Mouse (Mus musculus): ENCODE results near the gene Leap2. TPM values are rescaled to one million over a fixed set of nuclear protein-coding genes. Genes with fewer than 3 reads are reported as not detected.
A peak's percentile ranks its signal among the peaks of the same experiment; 100 is the strongest.

Leap2 gene
- polyA plus RNA-seq, 1 experiment from 2014 or later = not detected

DNA sequence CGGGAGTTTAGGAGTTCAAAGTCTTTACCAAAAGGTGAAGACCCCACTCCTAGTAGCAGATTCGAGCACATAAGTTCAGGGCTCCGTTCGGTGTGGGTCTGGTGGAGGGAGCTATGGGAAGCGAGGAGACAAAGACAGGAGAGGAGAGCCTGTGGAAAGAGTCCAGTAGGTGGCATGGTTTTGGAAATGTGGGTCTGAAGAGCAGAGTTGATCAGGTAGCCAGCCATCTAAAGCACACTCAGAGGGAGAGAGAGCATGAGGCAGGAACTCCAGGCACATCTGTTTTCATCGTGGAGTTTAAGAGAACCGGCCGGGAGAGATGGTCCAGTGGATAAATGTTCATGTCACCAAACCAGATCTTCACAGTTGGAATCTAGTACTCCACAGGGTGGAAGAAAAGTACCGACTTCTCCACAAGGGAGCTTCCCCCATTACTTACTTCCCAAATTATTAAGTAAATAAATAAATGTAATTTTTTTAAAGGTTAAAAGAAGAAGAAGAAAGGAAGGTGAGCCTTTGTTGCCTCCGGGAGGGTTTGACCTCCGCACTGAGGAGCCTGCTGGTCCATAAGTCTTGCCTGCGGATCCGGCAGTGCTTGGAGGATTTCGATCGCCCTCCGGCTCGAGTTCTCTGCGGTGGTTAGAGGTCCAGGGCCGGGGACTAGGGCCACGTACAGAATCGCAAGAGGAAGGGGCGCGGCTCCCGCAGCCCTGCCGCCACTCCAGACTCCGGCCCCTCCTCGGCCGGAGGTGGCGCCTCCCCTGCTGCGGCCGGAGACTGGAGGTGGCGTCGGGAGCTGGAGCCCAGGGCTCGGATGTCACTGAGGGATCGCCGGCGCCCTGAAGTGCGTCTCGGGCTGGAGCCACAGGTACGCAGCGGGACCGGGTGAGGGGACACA, 33.8 kb upstream of the Leap2 start, which contains the start of the genes Gm10447 and Shroom1:
Gene Gm10447, minus strand, starts transcription at position 637 of the 898 bp plus-strand sequence.
Gene Shroom1, plus strand, starts transcription at position 732 of the 898 bp plus-strand sequence.
- peaks cover 10% of the 10 kb centered on the region for H3K4me1 ChIP-seq (replicated peaks)
- H3K4me3 ChIP-seq = peak within 1 kb of the TSS; percentile 37
- H3K9me3 ChIP-seq = no peaks in the 10 kb centered on the region
- H3K36me3 ChIP-seq = no peaks in the 10 kb centered on the region
- peak; percentile 61 for ATAC-seq (ENCODE audit: low read depth)
- peaks cover 78% of the 10 kb centered on the region for H3K27me3 ChIP-seq
- H3K4me2 ChIP-seq = peak within 1 kb of the TSS; percentile 65
- H3K27ac ChIP-seq (replicated peaks) = no peak within 1 kb of the TSS
- 4% methylated on average over 42 of the region's 42 CpGs for WGBS
- H3K9ac ChIP-seq = peak within 1 kb of the TSS; percentile 68

DNA sequence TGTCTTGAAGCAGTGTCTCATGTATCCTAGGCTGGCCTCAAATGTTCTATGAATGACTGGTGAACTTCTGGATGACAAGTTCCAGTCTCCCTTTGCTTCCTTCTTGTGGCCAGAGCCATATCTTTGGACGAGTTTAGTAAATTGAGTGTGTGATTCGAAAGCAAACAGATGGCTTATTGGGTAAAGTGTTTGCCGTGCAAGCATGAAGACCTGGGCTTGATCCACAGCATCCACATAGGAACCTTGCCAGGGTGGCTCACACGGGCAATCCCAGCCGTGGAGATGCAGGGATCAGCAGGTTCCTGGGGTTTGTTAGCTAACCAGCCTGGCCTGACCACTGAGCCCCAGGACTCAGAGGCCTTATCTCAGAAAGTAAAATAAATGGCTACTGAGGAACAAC, 30.1 kb upstream of the Leap2 start:
- 87% methylated on average over 5 of the region's 5 CpGs for WGBS
- no peak overlapping the region for H3K4me2 ChIP-seq
- no peak overlapping the region for H3K4me3 ChIP-seq
- no peak overlapping the region for H3K9ac ChIP-seq
- no peak overlapping the region for H3K27ac ChIP-seq (replicated peaks)
- ATAC-seq (ENCODE audit: low read depth) = no peak
- no peaks in the 10 kb centered on the region for H3K9me3 ChIP-seq
- no peaks in the 10 kb centered on the region for H3K36me3 ChIP-seq
- H3K4me1 ChIP-seq (replicated peaks) = peaks cover 10% of the 10 kb centered on the region
- peaks cover 41% of the 10 kb centered on the region for H3K27me3 ChIP-seq

DNA sequence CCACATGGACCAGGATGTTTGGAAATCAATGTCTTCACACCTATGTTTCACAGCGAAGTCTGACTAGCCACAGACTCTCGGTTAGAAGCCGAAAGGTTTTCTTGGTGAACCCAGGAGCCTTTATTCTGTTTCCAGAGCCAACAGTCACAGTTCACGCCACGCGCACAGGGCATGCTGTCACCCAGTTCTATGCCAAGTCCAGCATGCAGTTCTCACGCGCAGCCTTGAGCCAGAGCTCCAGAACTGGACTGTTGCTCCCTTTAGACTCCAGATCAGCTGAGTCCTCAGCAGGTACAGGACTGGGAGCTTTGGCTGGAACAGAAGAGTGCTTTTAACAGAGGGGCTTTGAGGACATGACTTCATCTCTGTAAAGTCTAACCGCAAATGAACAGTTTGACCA, 29.4 kb upstream of the Leap2 start:
- ATAC-seq (ENCODE audit: low read depth) = no peak
- no peaks in the 10 kb centered on the region for H3K9me3 ChIP-seq
- WGBS = 95% methylated on average over 9 of the region's 9 CpGs

DNA sequence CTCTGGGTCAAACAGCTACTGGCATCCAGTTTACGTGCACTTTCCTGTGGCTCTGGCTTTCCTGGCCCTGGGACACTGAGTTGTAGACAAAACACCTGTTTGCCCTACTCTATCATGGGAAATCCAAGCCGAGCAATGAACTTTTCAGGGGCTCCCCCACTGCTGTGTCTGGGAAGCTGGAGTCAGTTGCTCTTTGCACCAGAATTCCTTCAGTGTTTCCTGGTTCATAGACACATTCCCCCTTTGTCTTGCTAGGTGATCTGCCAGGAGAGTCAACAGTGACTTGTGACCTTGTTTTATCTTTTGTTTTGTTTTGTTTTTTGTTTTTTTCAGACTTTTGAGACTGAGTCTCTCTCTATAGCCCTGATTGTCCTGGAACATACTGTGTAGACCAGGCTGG, 28.4 kb upstream of the Leap2 start:
- no peak overlapping the region for H3K4me2 ChIP-seq
- H3K4me1 ChIP-seq (replicated peaks) = no peaks in the 10 kb centered on the region
- no peaks in the 10 kb centered on the region for H3K36me3 ChIP-seq
- H3K9me3 ChIP-seq = no peaks in the 10 kb centered on the region
- no peak for ATAC-seq (ENCODE audit: low read depth)
- no peak overlapping the region for H3K9ac ChIP-seq
- H3K27me3 ChIP-seq = peaks cover 24% of the 10 kb centered on the region
- 75% methylated on average over 2 of the region's 2 CpGs for WGBS
- no peak overlapping the region for H3K27ac ChIP-seq (replicated peaks)
- no peak overlapping the region for H3K4me3 ChIP-seq

More for the DNA sequence above, 29.4 kb upstream of the Leap2 start:
- H3K27ac ChIP-seq (replicated peaks) = no peak overlapping the region
- no peak overlapping the region for H3K4me3 ChIP-seq
- peaks cover 34% of the 10 kb centered on the region for H3K27me3 ChIP-seq
- no peak overlapping the region for H3K9ac ChIP-seq
- no peak overlapping the region for H3K4me2 ChIP-seq
- H3K36me3 ChIP-seq = no peaks in the 10 kb centered on the region
- peaks cover 9% of the 10 kb centered on the region for H3K4me1 ChIP-seq (replicated peaks)

DNA sequence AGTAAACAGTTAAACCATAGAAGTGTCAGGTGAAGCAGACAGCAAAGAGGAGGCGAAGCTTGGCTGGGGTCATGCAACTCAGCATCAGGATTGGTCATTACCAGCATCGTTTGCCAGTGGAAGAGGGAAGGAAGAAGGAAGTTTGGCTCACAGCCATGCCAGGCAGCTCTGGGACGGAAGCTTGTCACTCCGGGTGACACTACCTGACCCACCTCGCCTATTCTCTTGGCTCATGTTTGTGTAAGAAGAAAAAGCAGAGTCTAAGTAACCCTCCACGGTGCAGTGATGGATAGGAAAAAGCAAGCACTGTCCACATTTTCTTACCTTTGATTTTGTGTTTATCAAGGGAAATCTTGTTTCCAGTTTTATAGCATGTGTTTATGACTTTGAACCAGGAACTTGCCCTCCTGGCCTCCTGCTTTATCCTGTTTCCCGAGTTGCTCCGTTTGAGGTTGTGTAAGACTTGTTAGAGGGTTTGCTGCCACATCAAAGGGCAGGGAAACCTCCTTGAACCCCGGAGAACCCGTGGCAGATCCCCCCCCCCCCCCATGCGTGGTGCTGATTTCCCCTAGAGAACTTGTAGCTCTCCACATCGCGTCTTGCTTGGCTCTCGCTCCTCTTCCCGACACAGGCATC, 27.2 kb upstream of the Leap2 start:
- H3K9ac ChIP-seq = no peak overlapping the region
- no peak for ATAC-seq (ENCODE audit: low read depth)
- H3K9me3 ChIP-seq = no peaks in the 10 kb centered on the region
- no peaks in the 10 kb centered on the region for H3K36me3 ChIP-seq
- peaks cover 12% of the 10 kb centered on the region for H3K27me3 ChIP-seq
- no peak overlapping the region for H3K4me2 ChIP-seq
- WGBS = 66% methylated on average over 15 of the region's 15 CpGs
- H3K27ac ChIP-seq (replicated peaks) = no peak overlapping the region
- no peaks in the 10 kb centered on the region for H3K4me1 ChIP-seq (replicated peaks)
- no peak overlapping the region for H3K4me3 ChIP-seq

DNA sequence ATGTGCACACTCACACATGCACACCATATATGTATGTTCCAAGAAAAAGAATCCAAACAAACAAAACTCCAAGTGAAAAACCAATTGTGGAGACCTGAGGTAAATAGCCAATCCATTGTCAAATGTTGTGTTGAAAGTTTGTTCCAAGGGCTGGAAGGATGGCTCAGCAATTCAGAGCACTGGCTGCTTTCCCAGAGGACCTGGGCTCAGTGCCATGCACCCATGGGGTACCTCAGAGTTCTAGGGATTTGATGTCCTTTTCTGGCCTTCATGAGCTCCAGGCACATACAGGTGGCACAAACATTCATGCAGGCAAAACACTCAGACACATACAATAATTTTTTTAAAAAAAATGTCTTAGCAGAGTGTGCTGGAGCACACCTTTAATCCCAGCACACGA, 25.6 kb upstream of the Leap2 start:
- Histone ChIP-seq H3K9me3 (no peaks in the 10 kb centered on the region), H3K36me3 (no peaks in the 10 kb centered on the region), H3K4me1 (replicated peaks) (no peaks in the 10 kb centered on the region), H3K4me2 (no peak overlapping the region), H3K27me3 (0 out of 2 replicates have a peak, but pooled peaks cover 5% of the 10 kb centered on the region), H3K9ac (no peak overlapping the region), H3K4me3 (no peak overlapping the region), H3K27ac (replicated peaks) (no peak overlapping the region)
- ATAC-seq (ENCODE audit: low read depth) = no peak
- WGBS = 87% methylated on average over 1 of the region's 1 CpGs

DNA sequence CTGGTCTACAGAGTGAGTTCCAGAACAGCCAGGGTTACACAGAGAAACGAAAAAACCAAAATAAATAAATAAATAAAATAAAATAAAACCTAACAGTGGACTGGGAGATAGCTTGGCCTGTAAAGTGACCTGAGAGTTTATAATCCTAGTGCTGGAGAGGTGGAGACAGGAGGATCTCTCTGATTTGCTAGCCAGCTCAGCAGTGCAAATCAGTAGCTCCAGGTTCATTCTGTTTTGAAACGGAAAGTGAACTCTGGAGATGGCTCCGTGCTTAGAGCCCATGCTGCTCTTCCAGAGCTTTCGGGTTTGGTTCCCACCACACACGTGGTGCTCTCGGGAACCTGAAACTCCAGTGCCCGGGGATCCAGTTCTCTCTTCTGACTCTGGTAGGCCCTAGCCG, 25.0 kb upstream of the Leap2 start:
- no peak for ATAC-seq (ENCODE audit: low read depth)
- Histone ChIP-seq H3K4me2 (no peak overlapping the region), H3K9ac (no peak overlapping the region), H3K4me3 (no peak overlapping the region), H3K27ac (replicated peaks) (no peak overlapping the region), H3K36me3 (no peaks in the 10 kb centered on the region), H3K9me3 (no peaks in the 10 kb centered on the region), H3K4me1 (replicated peaks) (no peaks in the 10 kb centered on the region), H3K27me3 (0 out of 2 replicates have a peak, but pooled peaks cover 5% of the 10 kb centered on the region)
- 87% methylated on average over 8 of the region's 8 CpGs for WGBS

DNA sequence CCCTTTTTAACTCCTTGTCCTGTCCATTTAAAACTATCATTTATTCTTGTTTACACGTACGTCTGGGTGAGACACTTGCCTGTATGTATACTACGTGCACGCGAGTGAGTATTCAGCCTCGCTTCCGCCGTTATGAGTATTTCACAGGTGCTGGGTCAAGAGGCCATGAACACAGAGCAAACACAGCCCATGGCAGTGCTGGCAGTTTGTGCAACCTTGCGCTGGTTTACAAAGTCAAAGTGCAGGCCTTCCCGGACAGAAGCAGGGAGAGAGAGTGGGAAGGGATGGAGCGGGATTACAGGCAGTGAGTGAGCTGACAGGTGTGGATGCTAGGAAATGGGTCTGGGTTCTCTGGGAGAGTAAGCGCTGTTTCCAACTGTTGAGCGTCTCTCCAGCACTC, 23.2 kb upstream of the Leap2 start:
- ATAC-seq (ENCODE audit: low read depth) = no peak
- no peak overlapping the region for H3K9ac ChIP-seq
- H3K36me3 ChIP-seq = no peaks in the 10 kb centered on the region
- no peaks in the 10 kb centered on the region for H3K27me3 ChIP-seq
- 90% methylated on average over 13 of the region's 13 CpGs for WGBS
- H3K27ac ChIP-seq (replicated peaks) = no peak overlapping the region
- H3K4me3 ChIP-seq = no peak overlapping the region
- H3K4me2 ChIP-seq = no peak overlapping the region
- no peaks in the 10 kb centered on the region for H3K9me3 ChIP-seq
- H3K4me1 ChIP-seq (replicated peaks) = no peaks in the 10 kb centered on the region

DNA sequence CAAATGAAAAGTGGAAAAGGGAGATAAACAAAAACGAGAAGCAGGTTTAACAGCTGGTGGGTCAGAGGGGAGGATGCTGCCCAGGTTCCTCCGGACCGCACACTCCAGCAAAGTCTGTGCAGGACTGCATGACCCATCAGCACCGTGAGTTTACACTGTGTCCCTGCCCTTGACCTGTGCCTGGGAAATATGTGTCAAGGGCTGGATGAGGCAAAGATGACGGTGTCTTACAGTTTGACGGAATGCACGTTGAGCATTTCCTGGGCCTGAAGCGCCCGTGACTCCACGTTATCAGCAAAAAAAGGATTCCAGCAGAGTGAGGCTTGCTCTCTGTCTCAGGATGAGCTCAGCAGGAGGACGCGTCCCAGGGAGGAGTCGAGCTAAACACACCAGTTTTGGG, 22.6 kb upstream of the Leap2 start:
- Histone ChIP-seq H3K9me3 (no peaks in the 10 kb centered on the region), H3K4me1 (replicated peaks) (no peaks in the 10 kb centered on the region), H3K27ac (replicated peaks) (no peak overlapping the region), H3K9ac (no peak overlapping the region), H3K36me3 (no peaks in the 10 kb centered on the region), H3K4me2 (no peak overlapping the region), H3K4me3 (no peak overlapping the region), H3K27me3 (no peaks in the 10 kb centered on the region)
- ATAC-seq (ENCODE audit: low read depth) = no peak
- 66% methylated on average over 13 of the region's 13 CpGs for WGBS

DNA sequence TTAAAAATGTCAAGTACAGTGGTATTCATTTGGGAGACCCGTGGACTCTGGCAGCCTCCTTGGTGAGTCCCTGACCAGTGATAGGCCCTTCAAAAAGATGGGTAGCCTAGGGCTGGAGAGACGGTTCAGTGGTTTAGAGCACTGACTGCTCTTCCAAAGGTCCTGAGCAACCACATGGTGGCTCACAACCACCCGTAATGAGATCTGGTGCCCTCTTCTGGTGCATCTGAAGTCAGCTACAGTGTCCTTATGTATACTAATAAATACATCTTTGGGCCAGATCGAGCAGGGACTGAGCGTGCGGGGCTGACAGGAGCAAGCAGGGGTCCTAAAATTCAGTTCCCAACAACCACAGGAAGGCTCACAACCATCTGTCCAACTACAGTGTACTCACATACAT, 20.9 kb upstream of the Leap2 start:
- 40% methylated on average over 6 of the region's 6 CpGs for whole genome bisulfite sequencing
- Histone ChIP-seq H3K9ac (no peak overlapping the region), H3K36me3 (no peaks in the 10 kb centered on the region), H3K4me2 (no peak overlapping the region), H3K9me3 (no peaks in the 10 kb centered on the region), H3K4me1 (replicated peaks) (no peaks in the 10 kb centered on the region), H3K27me3 (no peaks in the 10 kb centered on the region), H3K27ac (replicated peaks) (no peak overlapping the region), H3K4me3 (no peak overlapping the region)
- no peak for ATAC-seq (ENCODE audit: low read depth)

DNA sequence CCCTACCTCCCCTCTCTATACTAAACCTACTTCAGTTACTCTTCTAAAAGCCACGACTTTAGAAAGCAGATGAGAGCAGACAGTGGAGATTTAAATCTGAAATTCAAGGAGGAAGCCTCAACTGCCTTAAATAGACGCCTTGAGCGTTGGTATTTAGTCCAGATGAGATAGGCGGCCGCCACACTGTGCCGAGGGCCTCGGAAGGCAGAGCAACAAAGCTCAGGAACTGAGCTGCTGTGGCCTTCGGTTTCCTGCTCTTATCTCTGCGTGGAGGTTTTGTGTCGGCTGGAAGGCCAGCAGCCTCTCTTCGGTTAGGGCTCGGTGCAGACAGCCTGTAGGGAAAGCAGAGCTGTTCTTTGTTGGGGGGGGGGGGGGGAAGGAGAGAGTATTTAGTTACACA, 19.0 kb upstream of the Leap2 start:
- Histone ChIP-seq H3K27ac (replicated peaks) (no peak overlapping the region), H3K27me3 (no peaks in the 10 kb centered on the region), H3K9me3 (no peaks in the 10 kb centered on the region), H3K9ac (no peak overlapping the region), H3K4me2 (no peak overlapping the region), H3K36me3 (no peaks in the 10 kb centered on the region), H3K4me1 (replicated peaks) (no peaks in the 10 kb centered on the region), H3K4me3 (no peak overlapping the region)
- ATAC-seq (ENCODE audit: low read depth) = no peak
- WGBS = 60% methylated on average over 12 of the region's 12 CpGs

DNA sequence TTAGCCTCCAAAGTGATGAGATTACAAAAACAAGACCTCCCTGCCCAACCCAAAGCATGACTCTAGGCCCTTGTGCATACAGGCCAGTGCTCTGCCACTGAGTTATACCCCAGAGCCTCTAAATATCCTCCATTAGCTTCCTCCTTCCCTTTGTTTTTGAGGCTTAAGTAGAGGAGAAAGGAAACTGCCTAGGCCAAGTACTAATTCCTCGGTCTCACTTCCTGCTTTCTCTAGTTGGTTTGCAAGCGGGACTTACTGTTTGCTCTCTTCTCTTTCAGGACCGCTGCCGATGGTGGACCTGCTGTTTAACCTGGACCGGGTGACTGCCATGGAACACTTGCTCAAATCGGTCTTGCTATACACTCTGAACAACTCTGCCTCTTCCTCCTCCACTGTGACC, 13.4 kb upstream of the Leap2 start:
- Histone ChIP-seq H3K27me3 (no peaks in the 10 kb centered on the region), H3K27ac (replicated peaks) (no peak overlapping the region), H3K9me3 (no peaks in the 10 kb centered on the region), H3K4me1 (replicated peaks) (peaks cover 5% of the 10 kb centered on the region), H3K4me3 (no peak overlapping the region), H3K36me3 (no peaks in the 10 kb centered on the region), H3K4me2 (no peak overlapping the region), H3K9ac (no peak overlapping the region)
- 90% methylated on average over 6 of the region's 6 CpGs for WGBS
- ATAC-seq (ENCODE audit: low read depth) = no peak

Data from neural tube, embryonic 13.5 days (tissue).